Mouse (Mus musculus): ENCODE measurements around the gene Arl1. TPM values are rescaled to one million over a fixed set of nuclear protein-coding genes. Genes with fewer than 3 reads are reported as not detected.
A peak's percentile ranks its signal among the peaks of the same experiment; 100 is the strongest.
"Not testable (repeated sequence)": the region's sequence is repeated elsewhere in the genome, so short reads cannot be mapped to it uniquely, and the experiment has no call there.

Arl1 gene
- total RNA-seq, 2 experiments from 2014 or later: 86.9 to 105 TPM

DNA sequence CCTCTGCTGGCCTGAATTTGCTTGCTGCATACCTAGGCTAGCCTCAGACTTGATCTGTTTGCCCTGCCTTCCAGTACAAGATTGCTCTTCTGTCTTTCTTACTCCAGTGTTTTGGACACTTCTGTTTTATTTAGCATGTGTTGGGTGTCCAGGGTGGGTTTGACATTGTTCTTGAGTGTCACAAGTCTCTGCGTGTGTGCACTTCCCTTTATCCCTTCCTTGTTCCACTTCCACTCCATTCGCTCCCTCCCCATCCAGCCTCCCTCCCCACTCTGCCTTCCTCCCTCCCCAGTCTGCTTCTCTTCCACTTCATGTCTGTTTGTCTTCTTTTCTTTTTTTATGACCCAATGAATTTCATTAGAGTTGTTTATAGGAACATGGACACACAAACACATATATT lies 10.8 kb downstream of the Arl1 start:
- ATAC-seq (replicated peaks; ENCODE audit: poor library complexity, severe bottlenecking): peak; percentile 74

DNA sequence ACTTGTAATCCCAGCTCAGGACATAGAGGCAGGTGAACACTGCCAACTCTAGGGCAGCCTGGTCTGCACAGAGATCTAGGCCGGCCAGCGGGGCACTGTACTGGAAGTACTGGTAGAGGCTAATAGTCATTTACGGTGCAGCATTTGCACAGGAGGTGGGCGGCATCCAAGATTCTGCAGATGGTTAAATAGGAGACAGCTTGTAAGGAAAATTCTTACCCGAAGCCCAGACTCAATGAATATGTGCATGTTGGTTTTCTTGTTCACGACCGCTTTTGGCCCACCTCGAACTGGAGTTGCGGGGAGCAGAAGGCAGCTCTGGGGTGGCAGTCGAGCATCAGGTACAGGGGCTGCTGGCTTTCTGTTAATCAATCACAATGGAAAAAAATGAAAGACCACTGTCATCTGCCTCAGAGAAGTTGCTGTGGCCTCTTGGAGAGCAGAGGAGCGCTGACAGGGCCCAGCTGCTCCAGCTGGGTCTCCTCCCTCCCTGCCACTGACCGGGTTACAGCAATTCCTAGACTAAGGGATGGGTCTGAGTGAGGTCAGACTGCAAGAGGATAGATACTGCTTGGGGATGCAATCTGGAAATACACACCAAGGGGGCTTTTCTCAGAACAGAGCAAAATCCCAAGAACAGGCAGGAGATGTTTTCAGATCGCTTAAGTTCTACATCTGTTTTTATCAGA lies 31.0 kb downstream of the Arl1 start:
- no peak for ATAC-seq (replicated peaks; ENCODE audit: poor library complexity, severe bottlenecking)

DNA sequence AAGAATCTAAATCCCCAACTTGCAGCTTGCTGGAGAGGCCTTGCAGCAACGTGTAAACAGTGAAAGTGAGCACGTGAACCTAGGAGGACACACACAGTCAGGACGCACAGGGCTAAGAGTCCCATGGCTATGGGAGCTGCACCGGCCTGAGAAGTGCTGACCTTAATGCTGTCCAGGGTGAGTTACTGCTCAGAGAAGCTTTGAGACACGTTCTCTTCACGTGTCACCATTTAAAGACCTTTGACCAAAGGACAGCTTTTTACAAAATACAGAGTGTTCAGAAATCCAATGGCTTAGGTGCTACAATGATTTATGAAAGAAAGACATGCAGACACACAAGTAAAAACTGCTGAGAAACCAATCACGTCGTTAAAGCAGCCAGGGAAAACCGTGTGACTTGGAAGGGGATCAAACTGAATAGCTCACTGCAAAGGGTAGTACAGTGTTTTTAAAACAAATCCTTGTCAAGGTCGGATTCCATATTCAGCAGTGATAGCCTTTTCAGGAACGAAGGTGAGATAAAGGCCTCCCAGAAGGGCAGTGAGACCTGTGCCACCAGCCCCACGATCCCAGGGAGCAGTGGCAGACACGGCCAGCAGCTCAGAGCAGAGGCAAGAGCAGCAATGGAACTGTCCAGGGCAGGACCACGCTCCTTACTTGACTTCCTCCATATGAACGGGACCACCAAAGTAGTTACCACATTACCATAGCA lies 34.9 kb downstream of the Arl1 start:
- ATAC-seq (replicated peaks; ENCODE audit: poor library complexity, severe bottlenecking): no peak

DNA sequence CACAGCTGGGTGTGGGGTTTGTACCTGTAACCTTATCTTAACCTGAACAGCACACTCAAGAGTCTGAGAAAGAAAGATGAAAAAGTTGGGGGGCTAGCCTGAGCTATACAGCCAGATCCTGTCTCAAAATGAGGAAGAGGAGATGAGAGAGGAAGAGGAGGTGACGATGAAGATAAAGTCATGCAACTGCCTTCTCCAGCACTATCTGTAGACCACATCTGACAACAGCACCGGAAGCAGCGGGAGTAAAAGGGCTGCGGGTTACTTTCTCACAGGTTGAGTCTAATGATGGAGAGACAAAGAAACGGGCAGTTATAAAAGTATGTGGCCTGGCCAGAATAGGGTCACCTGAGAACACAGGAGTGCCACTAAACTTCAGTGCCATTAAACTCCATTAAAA lies 38.3 kb downstream of the Arl1 start:
- no peak for ATAC-seq (replicated peaks; ENCODE audit: poor library complexity, severe bottlenecking)

DNA sequence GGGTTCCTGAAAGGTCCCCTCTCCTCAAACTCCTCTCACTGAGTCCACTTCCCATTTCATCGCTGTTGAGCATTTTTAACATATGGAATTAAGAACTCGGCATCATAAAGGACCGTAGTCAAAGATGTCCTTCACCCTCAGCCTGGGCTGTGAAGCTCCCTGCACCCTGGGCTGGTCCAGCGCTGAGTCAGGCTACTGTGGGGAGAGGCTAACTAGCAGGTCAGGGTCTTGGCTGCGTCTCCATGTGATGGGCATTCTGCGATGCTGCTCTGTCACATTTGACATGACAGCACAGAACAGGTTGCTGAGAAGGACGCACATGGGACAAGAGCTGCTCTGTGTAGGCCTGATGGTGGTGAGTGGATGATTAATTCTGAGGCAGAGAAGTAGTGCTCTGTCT lies 39.0 kb downstream of the Arl1 start:
- ATAC-seq (replicated peaks; ENCODE audit: poor library complexity, severe bottlenecking): no peak

DNA sequence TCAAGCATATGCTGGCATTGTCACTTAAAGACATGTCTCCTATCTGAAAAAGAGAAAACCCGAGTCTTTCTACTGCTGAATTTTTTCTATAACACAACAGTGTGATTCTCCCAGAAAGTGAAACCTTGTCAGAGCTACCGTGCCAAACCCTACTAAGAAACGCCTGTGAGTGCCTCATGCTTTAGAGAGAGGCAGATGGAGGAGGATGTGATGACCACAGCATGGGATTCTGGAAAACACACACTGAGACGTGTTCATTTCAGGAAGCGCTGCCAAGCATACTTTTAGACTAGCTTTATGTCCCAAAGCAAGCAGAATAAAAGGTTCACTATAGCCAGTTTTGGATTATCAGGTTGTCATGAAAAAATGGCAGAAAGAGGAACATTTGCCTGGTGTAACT lies 42.3 kb downstream of the Arl1 start:
- not testable (repeated sequence) for ATAC-seq (replicated peaks; ENCODE audit: poor library complexity, severe bottlenecking)

DNA sequence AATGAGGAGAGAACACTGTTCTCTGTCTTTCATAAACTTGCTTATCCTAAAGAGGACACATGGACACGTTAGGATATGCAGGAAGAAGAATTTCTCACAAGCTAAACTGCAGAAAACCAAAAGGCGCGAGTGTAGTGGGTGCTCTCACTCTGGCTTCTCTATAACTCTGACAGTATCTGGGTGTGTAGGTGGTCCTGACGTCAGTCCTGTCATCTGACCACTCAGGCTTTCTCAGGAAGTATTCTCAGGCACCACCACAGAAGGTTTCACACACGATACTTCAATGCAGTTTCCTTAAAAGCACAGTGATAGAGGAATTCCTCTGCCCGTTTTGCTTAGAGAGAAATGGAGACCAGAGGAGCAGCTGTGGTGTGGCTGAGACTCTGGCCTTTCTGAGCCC lies 45.5 kb downstream of the Arl1 start:
- ATAC-seq (replicated peaks; ENCODE audit: poor library complexity, severe bottlenecking): no peak

DNA sequence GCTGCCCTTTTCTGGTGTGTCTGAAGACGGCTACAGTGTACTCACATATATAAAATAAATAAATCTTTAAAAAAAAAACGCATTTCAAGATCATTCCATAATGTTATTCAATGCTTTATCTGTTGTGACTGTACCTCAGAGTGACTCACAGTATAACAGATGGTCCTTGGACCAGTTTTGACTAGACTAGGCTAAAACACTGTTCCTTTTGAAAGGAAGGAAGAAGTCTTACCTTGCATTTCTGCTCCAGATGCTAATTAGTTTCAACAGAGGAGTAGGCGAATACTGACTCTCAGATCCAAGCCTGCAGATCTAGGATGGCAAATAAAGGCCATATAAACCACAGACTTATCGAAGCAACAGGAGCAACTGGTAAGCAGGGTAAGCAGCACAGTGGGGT lies 50.1 kb downstream of the Arl1 start:
- ATAC-seq (replicated peaks; ENCODE audit: poor library complexity, severe bottlenecking): no peak

DNA sequence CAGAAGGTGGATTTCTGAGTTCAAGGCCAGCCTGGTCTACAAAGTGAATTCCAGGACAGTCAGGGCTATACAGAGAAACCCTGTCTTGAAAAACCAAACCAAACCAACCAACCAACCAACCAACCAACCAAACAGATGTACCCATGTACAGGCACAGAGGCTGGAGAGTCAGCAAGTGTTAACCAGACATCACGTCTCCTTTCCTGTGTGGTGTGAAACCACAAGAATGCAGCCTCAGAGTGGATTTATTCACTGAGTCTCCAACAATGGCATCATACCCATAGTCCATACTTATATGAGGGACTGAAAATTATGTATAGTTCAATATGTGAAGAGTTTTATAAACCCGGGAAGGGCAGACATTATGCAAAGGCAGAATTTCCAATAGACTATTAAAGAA lies 52.5 kb downstream of the Arl1 start:
- ATAC-seq (replicated peaks; ENCODE audit: poor library complexity, severe bottlenecking): not testable (repeated sequence)

DNA sequence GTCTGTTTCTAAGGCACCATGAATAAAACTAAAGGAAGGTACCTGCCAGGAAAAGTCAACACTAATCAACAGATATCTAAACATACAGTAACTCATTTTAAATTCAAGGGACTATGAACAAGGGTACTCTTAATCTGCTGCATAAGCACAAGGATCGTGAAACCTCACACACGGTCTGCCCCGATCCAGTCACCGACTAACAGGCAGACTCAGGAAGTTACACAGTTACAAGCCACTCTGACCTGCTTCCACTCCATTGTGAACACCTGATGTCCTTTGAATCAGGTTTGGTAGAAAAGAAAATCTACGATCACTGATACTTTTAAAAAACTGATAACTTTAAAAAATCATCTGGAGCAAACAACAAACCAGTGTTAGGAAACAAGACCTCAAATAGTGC lies 53.3 kb downstream of the Arl1 start:
- no peak for ATAC-seq (replicated peaks; ENCODE audit: poor library complexity, severe bottlenecking)

DNA sequence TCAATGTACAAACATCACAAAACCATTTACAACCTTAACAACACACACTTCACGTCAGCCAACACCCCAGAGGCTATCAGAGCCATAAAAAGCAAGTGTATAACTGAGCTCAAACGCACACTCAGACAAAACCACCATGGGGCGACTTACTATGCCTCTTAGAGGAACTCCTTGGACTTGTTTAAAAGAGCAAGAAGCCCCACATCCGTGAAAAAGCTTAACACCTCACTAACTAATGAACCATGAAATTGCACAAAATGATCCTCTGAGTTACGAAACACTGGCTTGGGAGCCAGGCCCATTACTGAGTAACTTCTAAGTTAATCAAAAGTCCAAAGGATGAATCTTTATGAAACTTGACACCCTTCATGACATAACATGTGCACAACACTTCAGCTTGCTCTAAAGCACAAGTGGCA lies 53.9 kb downstream of the Arl1 start:
- no peak for ATAC-seq (replicated peaks; ENCODE audit: poor library complexity, severe bottlenecking)

DNA sequence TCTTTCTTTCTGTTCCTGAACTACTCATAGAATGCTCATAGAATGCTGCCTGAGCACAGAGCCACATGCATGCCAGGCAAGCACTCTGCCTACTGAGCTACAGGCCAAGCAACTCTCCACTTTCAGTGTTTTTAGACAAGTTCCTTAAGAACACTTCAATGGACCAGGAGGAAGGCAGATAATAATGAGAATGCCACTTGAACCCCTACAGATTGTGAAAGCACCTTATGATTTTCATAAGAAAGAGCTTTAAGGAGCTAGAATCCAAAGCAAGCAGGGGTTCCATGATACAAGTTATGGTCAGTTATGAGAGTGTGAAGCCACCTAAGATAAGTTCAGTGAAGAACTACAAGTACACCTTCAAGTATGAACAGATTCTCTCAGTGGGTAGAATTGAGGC lies 63.0 kb downstream of the Arl1 start:
- ATAC-seq (replicated peaks; ENCODE audit: poor library complexity, severe bottlenecking): no peak

Other genes starting within 250 kb of the Arl1 start
- gene Chpt1, start 226.8 kb upstream of the Arl1 start, total RNA-seq (2014; fragmentation: Nextera tagmentation): 13.3 and 30.8 TPM in 2 replicates
- gene Chpt1, start 226.8 kb upstream of the Arl1 start, total RNA-seq (2017): 23.8 and 31.7 TPM in 2 replicates
- not detected in 2 replicates for gene Mybpc1, start 125.7 kb upstream of the Arl1 start, total RNA-seq (2014; fragmentation: Nextera tagmentation)
- gene Mybpc1, start 125.7 kb upstream of the Arl1 start, total RNA-seq (2017): not detected in 2 replicates
- 1.9 TPM in 1 of 2 replicates, not detected in the other for gene Spic, start 45.8 kb upstream of the Arl1 start, total RNA-seq (2014; fragmentation: Nextera tagmentation)
- gene Spic, start 45.8 kb upstream of the Arl1 start, total RNA-seq (2017): 3.1 TPM in 1 of 2 replicates, not detected in the other
- gene Utp20, start 95.9 kb downstream of the Arl1 start, total RNA-seq (2014; fragmentation: Nextera tagmentation): 48.1 and 63.5 TPM in 2 replicates
- gene Utp20, start 95.9 kb downstream of the Arl1 start, total RNA-seq (2017): 38.1 and 52.6 TPM in 2 replicates
- gene Slc5a8, start 155.1 kb downstream of the Arl1 start, total RNA-seq (2014; fragmentation: Nextera tagmentation): not detected in 2 replicates
- not detected in 2 replicates for gene Slc5a8, start 155.1 kb downstream of the Arl1 start, total RNA-seq (2017)